Mouse (Mus musculus) testis, adult 2 months (tissue): ENCODE measurements at regions not wholly inside any gene's neighbourhood (a gene's known extent, or its start where the extent isn't known, plus 50 kb on each side); places are given as distances from the start of the nearest gene placed in this dataset.

Experiments used
- H3K27ac ChIP-seq: fragments of 200-500 bp; 2 replicates; pipeline ENCODE4 v1.5.1; 2012; ENCODE audit warnings: low read depth, low read length; ENCODE audit not compliant: control insufficient read depth, insufficient read depth
- H3K27me3 ChIP-seq: fragments of 200-500 bp; 2 replicates; pipeline ENCODE4 v1.6.1; 2012; ENCODE audit warnings: mild to moderate bottlenecking, low read length, moderate library complexity; ENCODE audit not compliant: control insufficient read depth, insufficient read depth
- H3K36me3 ChIP-seq: fragments of 200-500 bp; 2 replicates; pipeline ENCODE4 v1.6.1; 2012; ENCODE audit warnings: mild to moderate bottlenecking, low read length; ENCODE audit not compliant: control insufficient read depth, insufficient read depth
- H3K4me1 ChIP-seq: fragments of 200-500 bp; 2 replicates; pipeline ENCODE4 v1.6.1; 2012; ENCODE audit warnings: low read length; ENCODE audit not compliant: control insufficient read depth, insufficient read depth
- H3K4me3 ChIP-seq: fragments of 200-500 bp; 2 replicates; pipeline ENCODE4 v1.5.1; 2012; ENCODE audit warnings: low read depth, mild to moderate bottlenecking, low read length, moderate library complexity, mixed read lengths; ENCODE audit not compliant: control insufficient read depth
- CTCF ChIP-seq: fragments of 200-500 bp; IDR thresholded peaks from 2 replicates; pipeline ENCODE4 v1.5.1; 2012; ENCODE audit warnings: low read depth, mild to moderate bottlenecking, inconsistent platforms, low read length, moderate library complexity; ENCODE audit not compliant: control insufficient read depth, insufficient read depth, insufficient replicate concordance
- POLR2A ChIP-seq: fragments of 200-500 bp; IDR thresholded peaks from 2 replicates; pipeline ENCODE4 v1.6.1; 2012; ENCODE audit warnings: low read depth, mild to moderate bottlenecking, inconsistent platforms, low read length, moderate library complexity; ENCODE audit not compliant: control insufficient read depth

- Histone ChIP-seq H3K27me3 (no peaks in the 10 kb centered on the region), H3K27ac (no peak overlapping the region), H3K36me3 (no peaks in the 10 kb centered on the region), H3K4me1 (no peaks in the 10 kb centered on the region), H3K4me3 (no peak overlapping the region)
- TF ChIP-seq POLR2A (no peak), CTCF (no peak)
Measured at GRCm38 (mm10) chr15:5625367-5625766, 381.4 kb upstream of the Ptger4 start.

GRCm38 (mm10) chr15:5646673-5647072, 402.7 kb upstream of the Ptger4 start:
- no peaks in the 10 kb centered on the region for H3K36me3 ChIP-seq
- H3K27ac ChIP-seq = no peak overlapping the region
- TF ChIP-seq CTCF (no peak), POLR2A (no peak)
- no peak overlapping the region for H3K4me3 ChIP-seq
- no peaks in the 10 kb centered on the region for H3K4me1 ChIP-seq
- H3K27me3 ChIP-seq = no peaks in the 10 kb centered on the region

- no peak overlapping the region for H3K27ac ChIP-seq
- H3K36me3 ChIP-seq = no peaks in the 10 kb centered on the region
- no peaks in the 10 kb centered on the region for H3K27me3 ChIP-seq
- TF ChIP-seq POLR2A (no peak), CTCF (no peak)
- no peak overlapping the region for H3K4me3 ChIP-seq
- no peaks in the 10 kb centered on the region for H3K4me1 ChIP-seq
Measured at GRCm38 (mm10) chr15:5658796-5659195, 414.8 kb upstream of the Ptger4 start.

- no peak overlapping the region for H3K4me3 ChIP-seq
- no peaks in the 10 kb centered on the region for H3K4me1 ChIP-seq
- H3K36me3 ChIP-seq = no peaks in the 10 kb centered on the region
- no peaks in the 10 kb centered on the region for H3K27me3 ChIP-seq
- H3K27ac ChIP-seq = no peak overlapping the region
- TF ChIP-seq POLR2A (no peak), CTCF (no peak)
Measured at GRCm38 (mm10) chr15:5660819-5661218, 416.8 kb upstream of the Ptger4 start.

GRCm38 (mm10) chr15:5671781-5672180, 427.8 kb upstream of the Ptger4 start:
- Histone ChIP-seq H3K4me3 (no peak overlapping the region), H3K27ac (no peak overlapping the region), H3K36me3 (no peaks in the 10 kb centered on the region), H3K27me3 (no peaks in the 10 kb centered on the region), H3K4me1 (no peaks in the 10 kb centered on the region)
- TF ChIP-seq POLR2A (no peak), CTCF (no peak)

GRCm38 (mm10) chr15:5676704-5677103, 432.7 kb upstream of the Ptger4 start:
- no peak for TF ChIP-seq POLR2A
- TF ChIP-seq CTCF = no peak
- Histone ChIP-seq H3K4me3 (no peak overlapping the region), H3K4me1 (no peaks in the 10 kb centered on the region), H3K27me3 (no peaks in the 10 kb centered on the region), H3K36me3 (no peaks in the 10 kb centered on the region), H3K27ac (no peak overlapping the region)

- Histone ChIP-seq H3K27me3 (no peaks in the 10 kb centered on the region), H3K4me1 (no peaks in the 10 kb centered on the region), H3K36me3 (no peaks in the 10 kb centered on the region), H3K27ac (no peak overlapping the region), H3K4me3 (no peak overlapping the region)
- TF ChIP-seq CTCF (no peak), POLR2A (no peak)
Measured at GRCm38 (mm10) chr15:5693810-5694209, 449.8 kb upstream of the Ptger4 start.

- no peaks in the 10 kb centered on the region for H3K4me1 ChIP-seq
- no peak for TF ChIP-seq CTCF
- TF ChIP-seq POLR2A = no peak
- no peak overlapping the region for H3K4me3 ChIP-seq
- no peaks in the 10 kb centered on the region for H3K36me3 ChIP-seq
- no peaks in the 10 kb centered on the region for H3K27me3 ChIP-seq
- H3K27ac ChIP-seq = no peak overlapping the region
Measured at GRCm38 (mm10) chr15:5695015-5695414, 451.0 kb upstream of the Ptger4 start.
